Mouse (Mus musculus) mature B cell (primary cell): ENCODE data around the gene Nmbr.

ENCODE experiments used
- in situ Hi-C: fragments of 300-500 bp; cut with MboI; formaldehyde crosslinking; loops from 2 replicates; pipeline ENCODE4 v1.14.3; 2019

The Nmbr gene

GRCm38 (mm10) chr10:14705072-14706066 is at the start of gene Nmbr, which contains the start of gene Vta1:
Gene Nmbr, plus strand, starts transcription at chr10:14705591.
Gene Vta1, minus strand, starts transcription at chr10:14705560.
- in situ Hi-C loops: no loop called here

GRCm38 (mm10) chr10:14660875-14661274 is 44.5 kb upstream of the Nmbr start:
- in situ Hi-C loops: no loop called here

DNA sequence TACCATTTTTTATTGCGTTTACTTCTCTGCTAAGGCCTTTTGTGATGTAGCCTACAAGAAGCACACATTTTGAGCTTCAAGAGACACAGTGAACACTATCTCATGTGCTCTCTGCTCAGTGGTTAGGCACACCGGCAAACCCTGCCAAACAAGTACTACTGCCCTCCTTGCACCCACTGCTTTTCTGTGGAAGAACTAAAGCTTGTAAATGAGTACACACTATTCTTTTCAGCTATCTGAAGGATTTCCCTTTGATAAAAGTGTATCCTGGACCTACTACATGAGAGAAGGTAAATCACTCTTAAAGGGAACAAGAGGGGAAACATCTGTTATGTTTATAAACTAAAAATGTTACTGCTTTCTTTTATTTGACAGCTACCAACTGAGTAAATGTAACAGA is 39.2 kb upstream of the Nmbr start:
- in situ Hi-C loops: no loop called here

DNA sequence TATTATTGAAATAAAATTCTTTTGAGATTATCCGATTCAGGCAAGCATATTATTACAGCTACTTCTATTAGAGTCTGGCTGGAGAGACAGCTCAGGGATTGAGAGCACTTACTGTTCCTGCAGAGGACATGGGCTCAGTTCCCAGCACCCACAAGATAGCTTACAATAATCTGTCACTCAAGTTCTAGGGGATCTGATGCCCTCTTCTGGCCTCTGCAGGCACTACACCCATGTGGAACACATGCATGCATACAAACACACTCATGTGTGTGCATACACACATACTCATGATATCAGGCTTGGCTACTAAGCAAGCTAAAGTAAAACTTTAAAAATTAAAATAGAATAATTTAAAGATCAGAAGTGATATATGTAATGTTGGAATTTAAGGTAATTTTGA is 19.7 kb upstream of the Nmbr start:
- in situ Hi-C loops: no loop called here

- in situ Hi-C loops: no loop called here
Measured at GRCm38 (mm10) chr10:14688785-14689442, 16.5 kb upstream of the Nmbr start.

GRCm38 (mm10) chr10:14690349-14690748 is 15.0 kb upstream of the Nmbr start:
- in situ Hi-C loops: no loop called here

DNA sequence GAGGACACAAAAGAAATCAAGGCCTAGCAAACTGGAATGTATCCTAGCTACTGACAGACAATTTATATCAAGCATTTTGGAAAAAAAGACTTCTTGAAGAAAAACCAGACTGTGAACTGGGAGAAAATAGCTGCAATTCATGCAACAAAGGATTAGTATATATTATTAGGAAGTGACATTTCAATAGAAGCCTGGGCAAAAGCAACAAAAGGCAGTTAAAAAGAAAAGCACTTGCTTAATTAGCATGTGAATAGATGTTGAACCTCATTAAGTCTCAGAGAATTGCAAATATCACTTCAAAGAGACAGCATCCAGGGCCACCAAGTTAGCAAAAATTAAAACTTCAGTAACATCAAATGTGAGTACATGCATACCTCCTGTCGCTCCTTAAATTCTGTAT is 2.2 kb upstream of the Nmbr start:
- in situ Hi-C loops: no loop called here

DNA sequence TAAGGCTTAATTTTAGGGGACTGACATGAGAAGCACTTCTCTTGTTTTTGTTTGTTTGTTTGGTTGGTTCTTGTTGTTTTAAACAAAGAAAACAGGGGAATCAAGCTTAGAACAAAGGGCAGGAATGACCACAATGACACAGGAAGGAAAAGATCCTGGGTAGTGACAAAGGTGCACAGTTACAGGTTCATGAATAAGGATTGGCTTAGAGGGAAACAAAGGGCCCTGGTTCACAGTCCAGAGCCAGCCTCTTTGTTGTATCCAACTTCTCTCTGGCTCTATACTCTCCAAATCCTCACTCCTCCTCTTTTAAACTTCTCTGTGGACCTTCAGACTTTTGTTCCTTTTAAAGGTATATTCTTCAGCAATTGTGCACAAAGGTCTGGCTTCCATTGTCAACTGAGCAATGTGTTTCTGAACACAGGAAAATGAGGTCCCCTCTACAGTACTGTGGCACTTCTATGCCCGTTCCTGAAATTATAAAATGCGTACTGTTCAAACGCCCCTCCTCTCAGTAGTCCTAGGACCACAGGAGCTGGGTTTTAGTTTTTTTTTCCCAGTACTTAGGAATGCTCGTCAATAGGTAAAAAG is 1.5 kb upstream of the Nmbr start:
- in situ Hi-C loops: no loop called here

GRCm38 (mm10) chr10:14718114-14718513 is 12.7 kb downstream of the Nmbr start, which contains the start of gene Gje1:
Gene Gje1, minus strand, starts transcription at chr10:14718214.
- in situ Hi-C loops: no loop called here

DNA sequence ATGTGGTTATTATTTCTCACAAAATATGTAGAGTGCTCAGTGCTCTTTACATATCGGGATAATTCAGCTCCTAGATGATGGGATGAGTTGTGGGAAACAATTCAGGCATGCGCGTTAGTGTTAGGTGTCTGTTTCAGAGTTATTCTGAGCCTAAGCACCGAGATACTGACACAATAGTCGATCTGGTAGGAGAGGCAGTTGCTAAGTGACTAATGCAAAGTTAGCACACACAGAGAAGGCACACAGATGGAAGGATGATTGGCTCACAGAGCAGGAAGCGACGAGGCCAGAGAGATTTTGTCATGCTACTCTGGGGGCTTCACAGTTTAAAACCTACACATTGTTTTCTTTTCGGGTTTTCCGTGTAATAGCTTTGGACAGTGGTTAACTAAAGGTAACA is 20.3 kb downstream of the Nmbr start:
- in situ Hi-C loops: no loop called here

- in situ Hi-C loops: no loop called here
Measured at GRCm38 (mm10) chr10:14734285-14734684, 28.9 kb downstream of the Nmbr start.

GRCm38 (mm10) chr10:14759665-14760558 is 54.5 kb downstream of the Nmbr start:
- in situ Hi-C loops: no loop called here

- in situ Hi-C loops: no loop called here
Measured at GRCm38 (mm10) chr10:14760618-14761017, 55.2 kb downstream of the Nmbr start.

DNA sequence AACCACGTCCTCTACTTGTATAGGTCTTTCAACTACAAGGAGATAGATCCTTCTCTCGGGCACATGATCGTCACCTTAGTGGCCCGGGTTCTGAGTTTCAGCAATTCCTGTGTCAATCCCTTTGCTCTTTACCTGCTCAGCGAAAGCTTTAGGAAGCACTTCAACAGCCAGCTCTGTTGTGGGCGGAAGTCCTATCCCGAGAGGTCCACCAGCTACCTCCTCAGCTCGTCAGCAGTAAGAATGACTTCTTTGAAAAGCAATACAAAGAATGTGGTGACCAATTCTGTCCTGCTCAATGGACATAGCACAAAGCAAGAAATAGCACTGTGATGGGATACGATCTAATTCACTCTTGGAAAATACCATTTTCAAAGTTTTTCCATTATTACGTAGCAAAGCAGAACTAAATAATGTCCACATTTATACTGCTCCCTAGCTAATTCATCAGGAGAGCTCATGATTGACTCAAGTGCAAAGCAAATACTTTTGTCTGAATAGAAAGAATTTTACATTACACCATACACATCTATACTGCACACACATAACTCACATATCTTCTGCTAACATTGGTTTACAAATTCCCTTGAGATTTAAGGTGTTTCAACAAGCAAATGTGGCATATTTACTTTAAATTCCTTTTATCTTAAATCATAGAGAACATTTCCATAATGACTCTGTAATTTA is 65.0 kb downstream of the Nmbr start:
- in situ Hi-C loops: no loop called here

- in situ Hi-C loops: no loop called here
Measured at GRCm38 (mm10) chr10:14774499-14774898, 69.1 kb downstream of the Nmbr start.

GRCm38 (mm10) chr10:14789969-14790368 is 84.6 kb downstream of the Nmbr start:
- in situ Hi-C loops: no loop called here

GRCm38 (mm10) chr10:14816970-14817369 is 111.6 kb downstream of the Nmbr start:
- in situ Hi-C loops: no loop called here
